Mouse (Mus musculus): Measurements from ENCODE around the gene Tmco4. TPM values are rescaled to one million over a fixed set of nuclear protein-coding genes. Genes with fewer than 3 reads are reported as not detected.

Tmco4 gene
- 5.3 and 5.5 TPM in 2 replicates for polyA plus RNA-seq (2015; fragmentation: Nextera tagmentation; extraction: Ambion mirVana)

- peaks cover 20% of the 10 kb centered on the region for H3K4me1 ChIP-seq
- peak within 1 kb of the TSS; percentile 61 for H3K4me3 ChIP-seq
- H3K36me3 ChIP-seq = no peaks in the 10 kb centered on the region
- 1% methylated on average over 56 of the region's 60 CpGs for WGBS
- peak within 1 kb of the TSS; percentile 85 for H3K27ac ChIP-seq
- H3K27me3 ChIP-seq = no peaks in the 10 kb centered on the region
- H3K4me2 ChIP-seq = peak within 1 kb of the TSS; percentile 94
- ATAC-seq (ENCODE audit: insufficient number of reproducible peaks, low FRiP score, low TSS enrichment, low read depth) = peak; percentile 58; the same call in 1 of the 2 replicates
- H3K9me3 ChIP-seq = no peaks in the 10 kb centered on the region
- H3K9ac ChIP-seq = peak within 1 kb of the TSS; percentile 80
These were observed at the start of gene Tmco4 for GRCm38 (mm10) chr4:138972827-138973718. Gene Tmco4, plus strand, starts transcription at chr4:138972888.

- Histone ChIP-seq H3K27me3 (peaks cover 16% of the 10 kb centered on the region; the same call in 1 of the 2 replicates), H3K9ac (no peak overlapping the region), H3K4me3 (no peak overlapping the region), H3K4me2 (no peak overlapping the region), H3K27ac (no peak overlapping the region), H3K4me1 (peaks cover 3% of the 10 kb centered on the region), H3K36me3 (no peaks in the 10 kb centered on the region), H3K9me3 (no peaks in the 10 kb centered on the region)
- 71% methylated on average over 2 of the region's 2 CpGs for WGBS
- ATAC-seq (ENCODE audit: insufficient number of reproducible peaks, low FRiP score, low TSS enrichment, low read depth) = no peak
These were observed 47.1 kb upstream of the Tmco4 start for GRCm38 (mm10) chr4:138925561-138925960.

- ATAC-seq (ENCODE audit: insufficient number of reproducible peaks, low FRiP score, low TSS enrichment, low read depth) = no peak
- H3K27me3 ChIP-seq = no peaks in the 10 kb centered on the region
- no peaks in the 10 kb centered on the region for H3K4me1 ChIP-seq
- H3K36me3 ChIP-seq = no peaks in the 10 kb centered on the region
- H3K9me3 ChIP-seq = no peaks in the 10 kb centered on the region
- 65% methylated on average over 3 of the region's 3 CpGs for WGBS
- no peak overlapping the region for H3K4me3 ChIP-seq
- H3K9ac ChIP-seq = no peak overlapping the region
- no peak overlapping the region for H3K27ac ChIP-seq
- no peak overlapping the region for H3K4me2 ChIP-seq
These were observed 38.8 kb upstream of the Tmco4 start for GRCm38 (mm10) chr4:138933862-138934261.

GRCm38 (mm10) chr4:138934456-138935145 lies 38.1 kb upstream of the Tmco4 start:
- Histone ChIP-seq H3K36me3 (no peaks in the 10 kb centered on the region), H3K9ac (no peak overlapping the region), H3K4me1 (no peaks in the 10 kb centered on the region), H3K27ac (no peak overlapping the region), H3K4me3 (no peak overlapping the region), H3K4me2 (no peak overlapping the region), H3K27me3 (no peaks in the 10 kb centered on the region), H3K9me3 (no peaks in the 10 kb centered on the region)
- 79% methylated on average over 11 of the region's 11 CpGs for WGBS
- ATAC-seq (ENCODE audit: insufficient number of reproducible peaks, low FRiP score, low TSS enrichment, low read depth) = no peak

GRCm38 (mm10) chr4:138938495-138939269 lies 34.0 kb upstream of the Tmco4 start:
- Histone ChIP-seq H3K4me3 (no peak overlapping the region), H3K9ac (no peak overlapping the region), H3K27ac (no peak overlapping the region), H3K36me3 (no peaks in the 10 kb centered on the region), H3K4me1 (peaks cover 13% of the 10 kb centered on the region), H3K27me3 (no peaks in the 10 kb centered on the region), H3K4me2 (no peak overlapping the region), H3K9me3 (no peaks in the 10 kb centered on the region)
- 66% methylated on average over 10 of the region's 10 CpGs for WGBS
- no peak for ATAC-seq (ENCODE audit: insufficient number of reproducible peaks, low FRiP score, low TSS enrichment, low read depth)

- no peak overlapping the region for H3K4me3 ChIP-seq
- no peaks in the 10 kb centered on the region for H3K36me3 ChIP-seq
- H3K27ac ChIP-seq = no peak overlapping the region
- peaks cover 13% of the 10 kb centered on the region for H3K4me1 ChIP-seq
- no peaks in the 10 kb centered on the region for H3K9me3 ChIP-seq
- no peak overlapping the region for H3K9ac ChIP-seq
- 59% methylated on average over 4 of the region's 4 CpGs for whole genome bisulfite sequencing
- H3K27me3 ChIP-seq = no peaks in the 10 kb centered on the region
- no peak overlapping the region for H3K4me2 ChIP-seq
- ATAC-seq (ENCODE audit: insufficient number of reproducible peaks, low FRiP score, low TSS enrichment, low read depth) = no peak
These were observed 33.2 kb upstream of the Tmco4 start for GRCm38 (mm10) chr4:138939481-138939880.

GRCm38 (mm10) chr4:138941401-138941800 lies 31.3 kb upstream of the Tmco4 start:
- H3K27ac ChIP-seq = peak overlapping the region; percentile 63

GRCm38 (mm10) chr4:138941966-138942365 lies 30.7 kb upstream of the Tmco4 start:
- H3K4me2 ChIP-seq = no peak overlapping the region
- peaks cover 13% of the 10 kb centered on the region for H3K4me1 ChIP-seq
- no peaks in the 10 kb centered on the region for H3K27me3 ChIP-seq
- H3K9ac ChIP-seq = no peak overlapping the region
- H3K36me3 ChIP-seq = no peaks in the 10 kb centered on the region
- no peaks in the 10 kb centered on the region for H3K9me3 ChIP-seq
- WGBS = 12% methylated on average over 6 of the region's 6 CpGs
- ATAC-seq (ENCODE audit: insufficient number of reproducible peaks, low FRiP score, low TSS enrichment, low read depth) = peak; percentile 72
- peak overlapping the region; percentile 63 for H3K27ac ChIP-seq
- H3K4me3 ChIP-seq = no peak overlapping the region

More at GRCm38 (mm10) chr4:138941401-138941800, 31.3 kb upstream of the Tmco4 start:
- H3K9ac ChIP-seq = no peak overlapping the region
- 26% methylated on average over 7 of the region's 7 CpGs for WGBS
- no peaks in the 10 kb centered on the region for H3K27me3 ChIP-seq
- no peak for ATAC-seq (ENCODE audit: insufficient number of reproducible peaks, low FRiP score, low TSS enrichment, low read depth)
- no peak overlapping the region for H3K4me3 ChIP-seq
- H3K4me1 ChIP-seq = peaks cover 13% of the 10 kb centered on the region
- H3K4me2 ChIP-seq = no peak overlapping the region
- H3K36me3 ChIP-seq = no peaks in the 10 kb centered on the region
- H3K9me3 ChIP-seq = no peaks in the 10 kb centered on the region

GRCm38 (mm10) chr4:138943730-138944129 lies 29.0 kb upstream of the Tmco4 start:
- no peak overlapping the region for H3K27ac ChIP-seq
- H3K4me1 ChIP-seq = peaks cover 13% of the 10 kb centered on the region
- H3K4me3 ChIP-seq = peak overlapping the region; percentile 14
- ATAC-seq (ENCODE audit: insufficient number of reproducible peaks, low FRiP score, low TSS enrichment, low read depth) = no peak
- H3K9ac ChIP-seq = no peak overlapping the region
- 32% methylated on average over 15 of the region's 15 CpGs for WGBS
- no peak overlapping the region for H3K4me2 ChIP-seq
- H3K36me3 ChIP-seq = no peaks in the 10 kb centered on the region
- H3K9me3 ChIP-seq = no peaks in the 10 kb centered on the region
- H3K27me3 ChIP-seq = no peaks in the 10 kb centered on the region

- Histone ChIP-seq H3K9ac (no peak overlapping the region), H3K27ac (no peak overlapping the region), H3K27me3 (no peaks in the 10 kb centered on the region), H3K36me3 (no peaks in the 10 kb centered on the region), H3K4me2 (no peak overlapping the region), H3K4me1 (no peaks in the 10 kb centered on the region), H3K4me3 (no peak overlapping the region), H3K9me3 (no peaks in the 10 kb centered on the region)
- WGBS = 74% methylated on average over 2 of the region's 2 CpGs
- ATAC-seq (ENCODE audit: insufficient number of reproducible peaks, low FRiP score, low TSS enrichment, low read depth) = no peak
These were observed 24.4 kb upstream of the Tmco4 start for GRCm38 (mm10) chr4:138948257-138948656.

GRCm38 (mm10) chr4:138958612-138959011 lies 14.1 kb upstream of the Tmco4 start:
- no peaks in the 10 kb centered on the region for H3K4me1 ChIP-seq
- WGBS = 75% methylated on average over 9 of the region's 9 CpGs
- H3K9ac ChIP-seq = no peak overlapping the region
- no peak overlapping the region for H3K27ac ChIP-seq
- H3K36me3 ChIP-seq = no peaks in the 10 kb centered on the region
- H3K27me3 ChIP-seq = no peaks in the 10 kb centered on the region
- no peak overlapping the region for H3K4me2 ChIP-seq
- ATAC-seq (ENCODE audit: insufficient number of reproducible peaks, low FRiP score, low TSS enrichment, low read depth) = no peak
- H3K4me3 ChIP-seq = no peak overlapping the region
- no peaks in the 10 kb centered on the region for H3K9me3 ChIP-seq
